ENCODE assay signal across 8 mouse cellular contexts in genomic region chr9:50603998-50604324, GRCm38 (mm10). TPM values are rescaled to one million over a fixed set of nuclear protein-coding genes. Genes with fewer than 3 reads are reported as not detected.
DNase-seq lines count a peak whose midpoint lies in the region; ATAC-seq lines count a peak whose summit lies in the region.

No protein-coding gene starts in this region.

- peak overlapping the region; percentile 68 for H3K4me3 ChIP-seq in heart, embryonic 10.5 days
- peak overlapping the region; percentile 85 for H3K4me3 ChIP-seq in forebrain, embryonic 12.5 days (replicated peaks)
- H3K4me3 ChIP-seq in liver, embryonic 13.5 days (replicated peaks) = peak overlapping the region; percentile 87

- under 1% methylated on average over 24 of the region's 24 CpGs for WGBS in heart, embryonic 10.5 days
- WGBS in forebrain, embryonic 12.5 days = 1% methylated on average over 24 of the region's 24 CpGs
- under 1% methylated on average over 24 of the region's 24 CpGs for WGBS in liver, embryonic 13.5 days (ENCODE audit: insufficient replicate concordance)

- no peaks in the 10 kb centered on the region for H3K9me3 ChIP-seq in heart, embryonic 10.5 days
- no peaks in the 10 kb centered on the region for H3K9me3 ChIP-seq in forebrain, embryonic 12.5 days
- no peaks in the 10 kb centered on the region for H3K9me3 ChIP-seq in liver, embryonic 13.5 days (replicated peaks)

- peaks cover 51% of the 10 kb centered on the region for H3K36me3 ChIP-seq in heart, embryonic 10.5 days
- H3K36me3 ChIP-seq in forebrain, embryonic 12.5 days (replicated peaks) = peaks cover 42% of the 10 kb centered on the region
- peaks cover 54% of the 10 kb centered on the region for H3K36me3 ChIP-seq in liver, embryonic 13.5 days

- peak; percentile 58 for ATAC-seq in CD4-positive, CD25-positive, alpha-beta regulatory T cell, adult 4 months
- peak; percentile 90 for ATAC-seq in forebrain, embryonic 12.5 days (ENCODE audit: low FRiP score)
- ATAC-seq in liver, embryonic 13.5 days (ENCODE audit: low read depth) = peak; percentile 76

- intact Hi-C loops in heart, postnatal 14 days (cut with DNase I) = no loop called here

- H3K4me2 ChIP-seq in forebrain, embryonic 12.5 days = peak overlapping the region; percentile 93
- H3K4me2 ChIP-seq in liver, embryonic 13.5 days = peak overlapping the region; percentile 84

- H3K4me1 ChIP-seq in heart, embryonic 10.5 days = peaks cover 25% of the 10 kb centered on the region
- H3K4me1 ChIP-seq in forebrain, embryonic 12.5 days = peaks cover 25% of the 10 kb centered on the region
- peaks cover 45% of the 10 kb centered on the region for H3K4me1 ChIP-seq in liver, embryonic 13.5 days (replicated peaks)

- no peaks in the 10 kb centered on the region for H3K27me3 ChIP-seq in heart, embryonic 10.5 days (ENCODE audit: insufficient read depth, poor library complexity, severe bottlenecking)
- no peaks in the 10 kb centered on the region for H3K27me3 ChIP-seq in forebrain, embryonic 12.5 days
- no peaks in the 10 kb centered on the region for H3K27me3 ChIP-seq in liver, embryonic 13.5 days

- DNase-seq in heart, embryonic 10.5 days (ENCODE audit: low spot score) = no peak
- DNase-seq in heart, postnatal 14 days = no peak
- no peak for DNase-seq in liver, embryonic 13.5 days
- no peak for DNase-seq in adrenal gland, postnatal 14 days
- no peak for DNase-seq in frontal cortex, postnatal 36 days (ENCODE audit: low spot score in 2 of 2)
- no peak for DNase-seq in spleen, postnatal 36 days (ENCODE audit: low spot score in 2 of 2)

- H3K9ac ChIP-seq in forebrain, embryonic 12.5 days = peak overlapping the region; percentile 86
- H3K9ac ChIP-seq in liver, embryonic 13.5 days = peak overlapping the region; percentile 90

- peak overlapping the region; percentile 89 for H3K27ac ChIP-seq in heart, embryonic 10.5 days
- peak overlapping the region; percentile 88 for H3K27ac ChIP-seq in forebrain, embryonic 12.5 days
- peak overlapping the region; percentile 86 for H3K27ac ChIP-seq in liver, embryonic 13.5 days

RNA-seq across cellular contexts. Expression of gene Timm8b, which starts 0.3 kb away (rescaled TPM):
- 288 and 294 TPM in 2 replicates for polyA plus RNA-seq in heart, embryonic 10.5 days (2016; fragmentation: Nextera tagmentation; extraction: Ambion mirVana)
- total RNA-seq in heart, postnatal 14 days (2021) = 100 to 1,000 TPM; 216 to 232 TPM
- polyA plus RNA-seq in CD4-positive, CD25-positive, alpha-beta regulatory T cell, adult 4 months (2017; shearing (Covaris generic)) = 100 to 1,000 TPM in 1 of 2 experiments, 10 to 100 TPM in 1; 82.9 to 101 TPM
- 385 and 386 TPM in 2 replicates for polyA plus RNA-seq in forebrain, embryonic 12.5 days (2016; fragmentation: Nextera tagmentation; extraction: Ambion mirVana)
- 208 and 218 TPM in 2 replicates for polyA plus RNA-seq in liver, embryonic 13.5 days (2015; fragmentation: Nextera tagmentation; extraction: Ambion mirVana)
- 171 and 184 TPM in 2 replicates for total RNA-seq in adrenal gland, postnatal 14 days (2021)

RNA-seq across cellular contexts. Expression of gene Sdhd, which starts 0.3 kb away (rescaled TPM):
- polyA plus RNA-seq in heart, embryonic 10.5 days (2016; fragmentation: Nextera tagmentation; extraction: Ambion mirVana) = 552 and 673 TPM in 2 replicates
- total RNA-seq in heart, postnatal 14 days (2021) = 100 to 1,000 TPM; 724 to 738 TPM
- polyA plus RNA-seq in CD4-positive, CD25-positive, alpha-beta regulatory T cell, adult 4 months (2017; shearing (Covaris generic)) = 100 to 1,000 TPM; 152 to 183 TPM
- polyA plus RNA-seq in forebrain, embryonic 12.5 days (2016; fragmentation: Nextera tagmentation; extraction: Ambion mirVana) = 219 and 221 TPM in 2 replicates
- polyA plus RNA-seq in liver, embryonic 13.5 days (2015; fragmentation: Nextera tagmentation; extraction: Ambion mirVana) = 350 and 370 TPM in 2 replicates
- total RNA-seq in adrenal gland, postnatal 14 days (2021) = 554 and 565 TPM in 2 replicates

RNA-seq across cellular contexts. Expression of gene Pih1d2, which starts 13.2 kb away (rescaled TPM):
- polyA plus RNA-seq in heart, embryonic 10.5 days (2016; fragmentation: Nextera tagmentation; extraction: Ambion mirVana) = 3.4 and 5.3 TPM in 2 replicates
- total RNA-seq in heart, postnatal 14 days (2021) = under 1 TPM; 0.22 to 0.88 TPM
- under 1 TPM; 0.38 to 0.56 TPM for polyA plus RNA-seq in CD4-positive, CD25-positive, alpha-beta regulatory T cell, adult 4 months (2017; shearing (Covaris generic))
- 8.2 and 8.7 TPM in 2 replicates for polyA plus RNA-seq in forebrain, embryonic 12.5 days (2016; fragmentation: Nextera tagmentation; extraction: Ambion mirVana)
- polyA plus RNA-seq in liver, embryonic 13.5 days (2015; fragmentation: Nextera tagmentation; extraction: Ambion mirVana) = 1.8 and 2.1 TPM in 2 replicates
- 1.6 and 1.9 TPM in 2 replicates for total RNA-seq in adrenal gland, postnatal 14 days (2021)

RNA-seq across cellular contexts. Expression of gene Nkapd1, which starts 13.3 kb away (rescaled TPM):
- polyA plus RNA-seq in heart, embryonic 10.5 days (2016; fragmentation: Nextera tagmentation; extraction: Ambion mirVana) = 14.8 and 20.8 TPM in 2 replicates
- total RNA-seq in heart, postnatal 14 days (2021) = 10 to 100 TPM; 14.7 to 14.8 TPM
- 10 to 100 TPM; 15.1 to 17.0 TPM for polyA plus RNA-seq in CD4-positive, CD25-positive, alpha-beta regulatory T cell, adult 4 months (2017; shearing (Covaris generic))
- 27.0 and 28.3 TPM in 2 replicates for polyA plus RNA-seq in forebrain, embryonic 12.5 days (2016; fragmentation: Nextera tagmentation; extraction: Ambion mirVana)
- polyA plus RNA-seq in liver, embryonic 13.5 days (2015; fragmentation: Nextera tagmentation; extraction: Ambion mirVana) = 10.4 and 11.6 TPM in 2 replicates
- total RNA-seq in adrenal gland, postnatal 14 days (2021) = 24.3 and 25.3 TPM in 2 replicates

RNA-seq across cellular contexts. Expression of gene Tex12, which starts 42.8 kb away (rescaled TPM):
- polyA plus RNA-seq in heart, embryonic 10.5 days (2016; fragmentation: Nextera tagmentation; extraction: Ambion mirVana) = 0.25 TPM in 1 of 2 replicates, not detected in the other
- total RNA-seq in heart, postnatal 14 days (2021) = not detected
- polyA plus RNA-seq in CD4-positive, CD25-positive, alpha-beta regulatory T cell, adult 4 months (2017; shearing (Covaris generic)) = not detected
- 0.32 and 0.33 TPM in 2 replicates for polyA plus RNA-seq in forebrain, embryonic 12.5 days (2016; fragmentation: Nextera tagmentation; extraction: Ambion mirVana)
- polyA plus RNA-seq in liver, embryonic 13.5 days (2015; fragmentation: Nextera tagmentation; extraction: Ambion mirVana) = not detected in 2 replicates
- not detected in 2 replicates for total RNA-seq in adrenal gland, postnatal 14 days (2021)
